Mouse (Mus musculus): ENCODE data around the gene Myom1. TPM values are rescaled to one million over a fixed set of nuclear protein-coding genes. Genes with fewer than 3 reads are reported as not detected.

The Myom1 gene
- polyA plus RNA-seq, 1 experiment from 2014 or later = 208 TPM

- H3K27me3 ChIP-seq (ENCODE audit: control insufficient read depth, insufficient read depth, low read length) = no peaks in the 10 kb centered on the region
- no peak overlapping the region for H3K9ac ChIP-seq (ENCODE audit: low read depth, low read length)
- H3K27ac ChIP-seq (ENCODE audit: low read depth, low read length) = no peak overlapping the region
- 66% methylated on average over 13 of the region's 13 CpGs for WGBS (ENCODE audit: insufficient replicate concordance)
- H3K4me3 ChIP-seq (ENCODE audit: low read depth, low read length) = no peak overlapping the region
- ATAC-seq (replicated peaks; ENCODE audit: insufficient number of reproducible peaks, low FRiP score, low TSS enrichment) = no peak
- H3K4me2 ChIP-seq = no peak overlapping the region
- H3K36me3 ChIP-seq (ENCODE audit: control insufficient read depth, insufficient read depth, low read length) = peaks cover 20% of the 10 kb centered on the region
- no peaks in the 10 kb centered on the region for H3K9me3 ChIP-seq (replicated peaks; ENCODE audit: control insufficient read depth, low read length)
- H3K4me1 ChIP-seq (ENCODE audit: control insufficient read depth, insufficient read depth, low read length) = no peaks in the 10 kb centered on the region
Measured at GRCm38 (mm10) chr17:71062870-71063602, 60.6 kb downstream of the Myom1 start.

GRCm38 (mm10) chr17:71064463-71065014 lies 62.1 kb downstream of the Myom1 start:
- peaks cover 16% of the 10 kb centered on the region for H3K36me3 ChIP-seq (ENCODE audit: control insufficient read depth, insufficient read depth, low read length)
- no peak overlapping the region for H3K4me2 ChIP-seq
- H3K4me1 ChIP-seq (ENCODE audit: control insufficient read depth, insufficient read depth, low read length) = no peaks in the 10 kb centered on the region
- H3K9me3 ChIP-seq (replicated peaks; ENCODE audit: control insufficient read depth, low read length) = no peaks in the 10 kb centered on the region
- H3K9ac ChIP-seq (ENCODE audit: low read depth, low read length) = no peak overlapping the region
- 64% methylated on average over 7 of the region's 7 CpGs for WGBS (ENCODE audit: insufficient replicate concordance)
- H3K27ac ChIP-seq (ENCODE audit: low read depth, low read length) = no peak overlapping the region
- no peak for ATAC-seq (replicated peaks; ENCODE audit: insufficient number of reproducible peaks, low FRiP score, low TSS enrichment)
- no peak overlapping the region for H3K4me3 ChIP-seq (ENCODE audit: low read depth, low read length)
- no peaks in the 10 kb centered on the region for H3K27me3 ChIP-seq (ENCODE audit: control insufficient read depth, insufficient read depth, low read length)

GRCm38 (mm10) chr17:71065127-71065526 lies 62.7 kb downstream of the Myom1 start:
- Histone ChIP-seq H3K4me3 (ENCODE audit: low read depth, low read length) (no peak overlapping the region), H3K9ac (ENCODE audit: low read depth, low read length) (no peak overlapping the region), H3K4me2 (no peak overlapping the region), H3K27me3 (ENCODE audit: control insufficient read depth, insufficient read depth, low read length) (no peaks in the 10 kb centered on the region), H3K36me3 (ENCODE audit: control insufficient read depth, insufficient read depth, low read length) (peaks cover 13% of the 10 kb centered on the region), H3K9me3 (replicated peaks; ENCODE audit: control insufficient read depth, low read length) (no peaks in the 10 kb centered on the region), H3K27ac (ENCODE audit: low read depth, low read length) (no peak overlapping the region), H3K4me1 (ENCODE audit: control insufficient read depth, insufficient read depth, low read length) (no peaks in the 10 kb centered on the region)
- ATAC-seq (replicated peaks; ENCODE audit: insufficient number of reproducible peaks, low FRiP score, low TSS enrichment) = no peak
- WGBS (ENCODE audit: insufficient replicate concordance) = 75% methylated on average over 6 of the region's 6 CpGs

- no peaks in the 10 kb centered on the region for H3K27me3 ChIP-seq (ENCODE audit: control insufficient read depth, insufficient read depth, low read length)
- no peak overlapping the region for H3K27ac ChIP-seq (ENCODE audit: low read depth, low read length)
- H3K4me3 ChIP-seq (ENCODE audit: low read depth, low read length) = no peak overlapping the region
- H3K9ac ChIP-seq (ENCODE audit: low read depth, low read length) = no peak overlapping the region
- WGBS (ENCODE audit: insufficient replicate concordance) = 79% methylated on average over 9 of the region's 9 CpGs
- ATAC-seq (replicated peaks; ENCODE audit: insufficient number of reproducible peaks, low FRiP score, low TSS enrichment) = no peak
- H3K9me3 ChIP-seq (replicated peaks; ENCODE audit: control insufficient read depth, low read length) = no peaks in the 10 kb centered on the region
- no peaks in the 10 kb centered on the region for H3K4me1 ChIP-seq (ENCODE audit: control insufficient read depth, insufficient read depth, low read length)
- H3K36me3 ChIP-seq (ENCODE audit: control insufficient read depth, insufficient read depth, low read length) = peaks cover 11% of the 10 kb centered on the region; the same call in 1 of the 2 replicates
- no peak overlapping the region for H3K4me2 ChIP-seq
Measured at GRCm38 (mm10) chr17:71069176-71069575, 66.7 kb downstream of the Myom1 start.

- 85% methylated on average over 10 of the region's 10 CpGs for WGBS (ENCODE audit: insufficient replicate concordance)
- peaks cover 14% of the 10 kb centered on the region for H3K36me3 ChIP-seq (ENCODE audit: control insufficient read depth, insufficient read depth, low read length)
Measured at GRCm38 (mm10) chr17:71071958-71072357, 69.5 kb downstream of the Myom1 start.

GRCm38 (mm10) chr17:71074386-71074785 lies 72.0 kb downstream of the Myom1 start:
- Histone ChIP-seq H3K27ac (ENCODE audit: low read depth, low read length) (no peak overlapping the region), H3K4me1 (ENCODE audit: control insufficient read depth, insufficient read depth, low read length) (no peaks in the 10 kb centered on the region), H3K4me3 (ENCODE audit: low read depth, low read length) (no peak overlapping the region), H3K9ac (ENCODE audit: low read depth, low read length) (no peak overlapping the region), H3K4me2 (no peak overlapping the region), H3K36me3 (ENCODE audit: control insufficient read depth, insufficient read depth, low read length) (peaks cover 13% of the 10 kb centered on the region), H3K9me3 (replicated peaks; ENCODE audit: control insufficient read depth, low read length) (no peaks in the 10 kb centered on the region), H3K27me3 (ENCODE audit: control insufficient read depth, insufficient read depth, low read length) (no peaks in the 10 kb centered on the region)
- ATAC-seq (replicated peaks; ENCODE audit: insufficient number of reproducible peaks, low FRiP score, low TSS enrichment) = no peak
- WGBS (ENCODE audit: insufficient replicate concordance) = 55% methylated on average over 4 of the region's 4 CpGs

More at GRCm38 (mm10) chr17:71071958-71072357, 69.5 kb downstream of the Myom1 start:
- no peak overlapping the region for H3K9ac ChIP-seq (ENCODE audit: low read depth, low read length)
- H3K4me1 ChIP-seq (ENCODE audit: control insufficient read depth, insufficient read depth, low read length) = no peaks in the 10 kb centered on the region
- no peak overlapping the region for H3K4me2 ChIP-seq
- no peak overlapping the region for H3K4me3 ChIP-seq (ENCODE audit: low read depth, low read length)
- no peak overlapping the region for H3K27ac ChIP-seq (ENCODE audit: low read depth, low read length)
- no peaks in the 10 kb centered on the region for H3K27me3 ChIP-seq (ENCODE audit: control insufficient read depth, insufficient read depth, low read length)
- no peak for ATAC-seq (replicated peaks; ENCODE audit: insufficient number of reproducible peaks, low FRiP score, low TSS enrichment)
- no peaks in the 10 kb centered on the region for H3K9me3 ChIP-seq (replicated peaks; ENCODE audit: control insufficient read depth, low read length)

GRCm38 (mm10) chr17:71081986-71082385 lies 79.6 kb downstream of the Myom1 start:
- no peak for ATAC-seq (replicated peaks; ENCODE audit: insufficient number of reproducible peaks, low FRiP score, low TSS enrichment)
- H3K9me3 ChIP-seq (replicated peaks; ENCODE audit: control insufficient read depth, low read length) = no peaks in the 10 kb centered on the region
- H3K4me2 ChIP-seq = no peak overlapping the region
- H3K36me3 ChIP-seq (ENCODE audit: control insufficient read depth, insufficient read depth, low read length) = peaks cover 5% of the 10 kb centered on the region; the same call in 1 of the 2 replicates
- no peak overlapping the region for H3K27ac ChIP-seq (ENCODE audit: low read depth, low read length)
- no peak overlapping the region for H3K4me3 ChIP-seq (ENCODE audit: low read depth, low read length)
- no peak overlapping the region for H3K9ac ChIP-seq (ENCODE audit: low read depth, low read length)
- H3K4me1 ChIP-seq (ENCODE audit: control insufficient read depth, insufficient read depth, low read length) = no peaks in the 10 kb centered on the region
- H3K27me3 ChIP-seq (ENCODE audit: control insufficient read depth, insufficient read depth, low read length) = no peaks in the 10 kb centered on the region
- 53% methylated on average over 7 of the region's 7 CpGs for WGBS (ENCODE audit: insufficient replicate concordance)

- H3K9ac ChIP-seq (ENCODE audit: low read depth, low read length) = no peak overlapping the region
- no peak overlapping the region for H3K4me3 ChIP-seq (ENCODE audit: low read depth, low read length)
- no peaks in the 10 kb centered on the region for H3K4me1 ChIP-seq (ENCODE audit: control insufficient read depth, insufficient read depth, low read length)
- no peak overlapping the region for H3K4me2 ChIP-seq
- H3K27ac ChIP-seq (ENCODE audit: low read depth, low read length) = no peak overlapping the region
- no peaks in the 10 kb centered on the region for H3K27me3 ChIP-seq (ENCODE audit: control insufficient read depth, insufficient read depth, low read length)
- H3K9me3 ChIP-seq (replicated peaks; ENCODE audit: control insufficient read depth, low read length) = no peaks in the 10 kb centered on the region
- 88% methylated on average over 4 of the region's 4 CpGs for WGBS (ENCODE audit: insufficient replicate concordance)
- ATAC-seq (replicated peaks; ENCODE audit: insufficient number of reproducible peaks, low FRiP score, low TSS enrichment) = no peak
- 0 out of 2 replicates have a peak, but pooled peaks cover 2% of the 10 kb centered on the region for H3K36me3 ChIP-seq (ENCODE audit: control insufficient read depth, insufficient read depth, low read length)
Measured at GRCm38 (mm10) chr17:71086969-71087368, 84.5 kb downstream of the Myom1 start.

All from heart, embryonic 11.5 days (tissue).